Mouse (Mus musculus) olfactory bulb, adult 2 months (tissue): ENCODE measurements around the gene Ttc12.

ENCODE experiments used
- CTCF ChIP-seq: fragments of 200-500 bp; IDR thresholded peaks from 2 replicates; pipeline ENCODE4 v1.5.1; 2012; ENCODE audit warnings: low read depth, mild to moderate bottlenecking, low read length, moderate library complexity; ENCODE audit not compliant: insufficient read depth
- POLR2A ChIP-seq: fragments of 200-500 bp; IDR thresholded peaks from 2 replicates; pipeline ENCODE4 v1.6.1; 2012; ENCODE audit warnings: mild to moderate bottlenecking, low read depth, low read length, moderate library complexity; ENCODE audit not compliant: insufficient read depth

DNA sequence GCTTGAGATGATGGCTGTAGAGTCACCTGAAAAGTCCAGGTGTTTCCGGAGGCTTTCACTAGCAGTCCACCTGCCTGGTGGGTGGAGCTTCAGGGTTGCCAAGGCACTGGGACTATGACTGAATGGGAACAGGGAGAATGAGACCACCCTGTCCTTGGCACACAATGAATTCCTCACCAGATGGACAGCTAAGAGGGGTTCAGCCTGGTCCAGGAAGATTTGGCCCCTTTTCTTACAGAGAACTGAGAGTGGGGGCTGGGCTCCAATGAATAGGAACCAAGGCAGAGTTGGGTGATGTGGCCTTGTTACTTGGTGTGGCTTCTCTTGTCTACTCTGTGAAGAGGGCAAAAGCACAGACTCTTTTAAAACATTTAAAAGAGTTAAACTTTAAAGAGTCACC is 33.6 kb downstream of the Ttc12 start:
- TF ChIP-seq CTCF: no peak
- TF ChIP-seq POLR2A: no peak
